Mouse (Mus musculus) hindbrain, embryonic 15.5 days (tissue): ENCODE results near the gene Fancd2os. TPM values are rescaled to one million over a fixed set of nuclear protein-coding genes. Genes with fewer than 3 reads are reported as not detected.

Experiments used
- ATAC-seq: fragments of 200-750 bp; cut with Nextera tagmentation; 2 replicates; pipeline ENCODE4 v1.8.0; 2017; ENCODE audit warnings: low read depth, moderate number of reproducible peaks, moderate TSS enrichment; ENCODE audit not compliant: low FRiP score
- H3K27ac ChIP-seq: fragments of 300-500 bp; sonication (generic); replicated peaks from 2 replicates; pipeline ENCODE4 v1.5.1; 2015; ENCODE audit warnings: mild to moderate bottlenecking, inconsistent platforms
- H3K27me3 ChIP-seq: fragments of 300-500 bp; sonication (generic); 2 replicates; pipeline ENCODE4 v1.6.1; 2015; ENCODE audit warnings: control low read depth, inconsistent platforms
- H3K36me3 ChIP-seq: fragments of 300-500 bp; sonication (generic); 2 replicates; pipeline ENCODE4 v1.6.1; 2015; ENCODE audit warnings: control low read depth, inconsistent platforms
- H3K4me1 ChIP-seq: fragments of 300-500 bp; sonication (generic); replicated peaks from 2 replicates; pipeline ENCODE4 v1.6.1; 2015; ENCODE audit warnings: control low read depth, inconsistent platforms
- H3K4me2 ChIP-seq: fragments of 300-500 bp; sonication (generic); 2 replicates; pipeline ENCODE4 v1.6.1; 2015; ENCODE audit warnings: moderate library complexity, mild to moderate bottlenecking, inconsistent platforms
- H3K4me3 ChIP-seq: fragments of 300-500 bp; sonication (generic); 2 replicates; pipeline ENCODE4 v1.5.1; 2015; ENCODE audit warnings: mild to moderate bottlenecking, inconsistent platforms
- H3K9ac ChIP-seq: fragments of 300-500 bp; sonication (generic); 2 replicates; pipeline ENCODE4 v1.6.1; 2015; ENCODE audit warnings: inconsistent platforms
- H3K9me3 ChIP-seq: fragments of 300-500 bp; sonication (generic); 2 replicates; pipeline ENCODE4 v1.6.1; 2016; ENCODE audit warnings: control low read depth, inconsistent platforms
- WGBS: fragments of 180-500 bp; shearing (Covaris S2); methylation state at CpG from one replicate; pipeline ENCODE4 v1.1.7; 2015; 5-methylcytosine and 5-hydroxymethylcytosine counted together
- polyA plus RNA-seq: library from polyadenylated mRNA; unstranded; fragments of >200 nt; fragmentation: Nextera tagmentation; extraction: Ambion mirVana; gene quantifications from 2 replicates; pipeline ENCODE4 v1.2.1, GENCODE M21; 2015

Gene Fancd2os
- polyA plus RNA-seq, 1 experiment from 2014 or later, result not detected

DNA sequence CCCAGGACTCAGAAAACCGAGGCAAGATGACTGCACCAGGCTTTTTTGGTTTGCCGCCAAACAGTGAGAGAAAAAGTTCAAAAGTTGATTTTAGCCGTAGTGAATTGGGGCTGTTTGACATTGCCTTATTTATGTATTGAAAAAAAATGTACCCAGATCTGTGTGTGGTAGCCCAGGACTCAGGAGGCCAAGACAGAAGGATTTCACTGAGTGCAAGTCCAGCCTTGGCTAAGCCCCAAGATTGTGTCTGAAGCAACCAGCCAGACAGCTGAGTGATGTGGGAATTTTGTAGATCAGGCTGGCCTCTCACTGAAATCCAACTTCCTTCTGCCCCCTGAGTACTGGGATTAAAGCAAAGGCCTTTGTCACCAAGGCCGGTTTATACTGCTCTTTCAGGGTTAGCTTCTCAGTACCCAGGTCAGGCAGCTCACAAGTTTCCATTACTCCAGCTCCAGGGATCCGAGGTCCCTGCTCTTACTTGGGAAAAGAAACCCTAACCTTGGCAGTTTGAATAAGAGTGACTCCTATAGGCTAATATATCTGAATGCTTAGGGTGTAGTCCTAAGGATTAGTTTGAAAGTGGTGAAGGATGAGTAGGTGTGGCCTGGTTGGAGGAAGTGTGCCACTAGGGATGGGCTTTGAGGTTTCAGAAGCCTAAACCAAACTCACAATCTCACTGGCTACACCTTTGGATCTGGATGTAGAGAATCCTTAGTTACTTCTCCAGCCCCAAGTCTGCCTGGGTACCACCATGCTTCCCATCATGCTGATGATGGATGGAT is 24.7 kb upstream of the Fancd2os start:
- Histone ChIP-seq H3K4me2 (peak overlapping the region; percentile 59), H3K27me3 (no peaks in the 10 kb centered on the region), H3K9me3 (no peaks in the 10 kb centered on the region), H3K9ac (peak overlapping the region; percentile 71; the same call in 1 of the 2 replicates), H3K4me1 (peaks cover 19% of the 10 kb centered on the region), H3K36me3 (peaks cover 20% of the 10 kb centered on the region), H3K27ac (peak overlapping the region; percentile 86), H3K4me3 (peak overlapping the region; percentile 70)
- no peak for ATAC-seq
- 40% methylated on average over 5 of the region's 5 CpGs for WGBS

DNA sequence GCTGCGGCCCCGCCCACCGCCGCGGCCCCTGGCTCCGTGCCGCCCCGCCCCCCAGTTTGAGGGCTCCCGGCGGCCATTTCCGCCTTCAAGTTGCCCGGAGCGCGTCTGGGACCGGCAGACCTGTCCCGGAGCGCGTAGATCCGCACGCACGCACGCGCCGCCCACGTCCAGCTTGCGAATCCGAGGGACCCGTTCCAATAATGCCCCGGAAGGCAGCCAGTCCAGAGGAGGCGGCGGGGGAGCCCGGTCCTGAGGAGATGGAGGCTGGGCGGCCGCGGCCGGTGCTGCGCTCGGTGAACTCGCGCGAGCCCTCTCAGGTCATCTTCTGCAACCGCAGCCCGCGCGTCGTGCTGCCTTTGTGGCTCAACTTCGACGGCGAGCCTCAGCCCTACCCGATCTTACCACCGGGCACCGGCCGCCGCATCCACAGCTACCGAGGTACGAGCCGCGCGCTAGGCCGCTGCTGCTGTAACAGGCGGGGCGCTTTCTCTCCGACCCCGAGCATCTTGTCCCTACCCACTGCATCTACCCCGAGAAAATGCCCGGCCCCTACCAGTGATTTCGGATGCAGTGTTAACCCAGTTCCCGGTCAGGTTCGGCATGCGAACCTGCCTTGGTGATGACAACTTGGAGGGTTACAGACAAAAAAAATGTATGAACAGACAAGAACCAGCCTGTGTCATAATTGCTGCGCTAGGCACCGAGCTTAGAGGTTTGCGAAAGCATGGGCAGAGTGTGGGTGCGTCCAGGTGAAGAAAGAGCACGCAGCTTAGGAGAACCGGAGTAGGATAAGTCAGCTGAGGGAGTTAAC is 23.6 kb upstream of the Fancd2os start, which contains the start of gene Vhl:
Vhl (plus strand) TSS at position 19 of the 811 bp plus-strand sequence.
- no peaks in the 10 kb centered on the region for H3K9me3 ChIP-seq
- H3K9ac ChIP-seq, result peak within 1 kb of the TSS; percentile 71
- WGBS, result under 1% methylated on average over 73 of the region's 76 CpGs
- no peaks in the 10 kb centered on the region for H3K27me3 ChIP-seq
- peak; percentile 86 for ATAC-seq
- H3K4me1 ChIP-seq, result peaks cover 19% of the 10 kb centered on the region
- peak within 1 kb of the TSS; percentile 70 for H3K4me3 ChIP-seq
- H3K4me2 ChIP-seq, result peak within 1 kb of the TSS; percentile 59
- peaks cover 10% of the 10 kb centered on the region for H3K36me3 ChIP-seq
- peak within 1 kb of the TSS; percentile 86 for H3K27ac ChIP-seq

DNA sequence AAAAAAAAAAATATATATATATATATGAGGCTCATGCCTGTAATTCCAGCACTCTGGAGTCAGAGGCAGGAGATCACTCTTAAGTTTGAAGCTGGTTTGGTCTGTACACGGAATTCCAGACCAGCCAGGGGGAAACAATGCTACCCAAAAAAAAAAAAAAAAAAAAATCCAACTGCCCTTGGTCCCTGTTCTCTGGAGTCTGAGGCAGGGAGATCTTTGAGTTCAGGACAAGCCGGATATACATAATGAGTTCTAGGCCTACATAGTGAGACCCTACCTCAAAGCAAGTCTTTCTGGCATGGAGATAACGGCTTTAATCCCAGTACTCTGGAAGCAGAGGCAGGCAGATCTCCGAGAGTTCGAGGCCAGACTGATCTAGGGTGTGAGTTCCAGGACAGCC is 22.9 kb upstream of the Fancd2os start:
- H3K27ac ChIP-seq, result peak overlapping the region; percentile 86
- no peak overlapping the region for H3K9ac ChIP-seq
- H3K36me3 ChIP-seq, result peaks cover 8% of the 10 kb centered on the region
- peak overlapping the region; percentile 59 for H3K4me2 ChIP-seq
- no peak for ATAC-seq
- peaks cover 19% of the 10 kb centered on the region for H3K4me1 ChIP-seq
- no peaks in the 10 kb centered on the region for H3K27me3 ChIP-seq
- 71% methylated on average over 5 of the region's 5 CpGs for WGBS
- H3K9me3 ChIP-seq, result no peaks in the 10 kb centered on the region
- H3K4me3 ChIP-seq, result peak overlapping the region; percentile 70

DNA sequence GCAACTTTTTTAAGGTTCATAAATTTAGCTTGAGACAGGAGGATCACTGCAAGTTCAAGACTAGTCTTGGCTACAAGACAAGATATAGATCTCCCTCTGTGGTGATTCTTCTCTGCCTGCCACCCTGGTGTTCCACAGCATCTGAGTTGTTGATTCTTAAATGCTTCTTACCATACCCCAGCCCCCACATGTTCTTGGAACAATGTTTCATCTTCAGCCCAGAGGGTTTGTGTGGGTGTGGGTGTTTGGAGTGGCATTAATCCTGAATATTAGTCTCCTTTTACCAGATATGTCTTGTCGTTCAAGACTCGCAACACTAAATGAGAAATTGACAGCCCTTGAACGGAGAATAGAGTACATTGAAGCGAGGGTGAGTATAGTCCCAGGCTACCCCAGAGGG is 15.0 kb upstream of the Fancd2os start:
- ATAC-seq, result no peak
- Histone ChIP-seq H3K9me3 (no peaks in the 10 kb centered on the region), H3K4me2 (no peak overlapping the region), H3K4me1 (no peaks in the 10 kb centered on the region), H3K9ac (no peak overlapping the region), H3K27ac (no peak overlapping the region), H3K27me3 (no peaks in the 10 kb centered on the region), H3K36me3 (peaks cover 42% of the 10 kb centered on the region), H3K4me3 (no peak overlapping the region)
- 97% methylated on average over 4 of the region's 4 CpGs for WGBS

DNA sequence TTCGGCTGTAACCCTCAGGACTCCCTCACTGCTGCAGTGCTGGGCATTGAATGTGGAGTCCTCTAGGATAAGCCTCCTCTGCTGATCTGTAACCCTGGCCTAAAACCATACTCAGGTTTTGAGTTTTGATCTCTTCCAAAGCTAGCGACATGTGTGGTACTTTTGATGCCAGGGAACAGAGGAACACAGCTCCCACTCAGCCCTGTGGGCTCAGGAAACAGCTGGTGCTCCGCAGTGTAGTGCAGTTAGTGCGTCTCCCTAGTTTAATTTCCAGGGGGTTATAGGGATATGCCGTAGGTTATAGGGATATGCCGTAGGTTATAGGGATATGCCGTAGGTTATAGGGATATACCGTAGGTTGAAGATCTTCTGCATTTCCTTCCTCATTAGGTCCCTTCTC is 14.5 kb upstream of the Fancd2os start:
- Histone ChIP-seq H3K9ac (no peak overlapping the region), H3K4me3 (no peak overlapping the region), H3K27ac (no peak overlapping the region), H3K36me3 (peaks cover 46% of the 10 kb centered on the region), H3K4me2 (no peak overlapping the region), H3K9me3 (no peaks in the 10 kb centered on the region), H3K27me3 (no peaks in the 10 kb centered on the region), H3K4me1 (no peaks in the 10 kb centered on the region)
- no peak for ATAC-seq
- WGBS, result 95% methylated on average over 8 of the region's 8 CpGs

DNA sequence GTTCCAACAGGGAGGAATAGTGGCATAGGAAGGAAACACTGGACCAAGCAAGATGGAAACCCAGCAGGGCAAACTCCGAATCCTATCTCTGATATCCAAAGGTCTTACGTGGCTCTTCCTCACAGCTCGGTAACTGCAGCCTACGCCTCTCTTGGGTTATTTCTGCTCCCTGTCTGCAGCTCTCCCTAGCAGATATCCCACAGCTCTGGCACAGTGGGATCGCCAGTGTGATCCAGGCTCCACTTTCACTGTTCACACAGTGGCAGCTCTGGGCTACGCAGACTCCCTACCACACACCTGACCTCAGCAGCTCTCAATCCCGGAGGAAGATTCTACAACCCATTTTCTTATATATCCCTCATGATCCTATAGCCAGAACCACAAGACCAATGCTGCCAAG is 13.6 kb upstream of the Fancd2os start:
- 98% methylated on average over 7 of the region's 7 CpGs for WGBS

DNA sequence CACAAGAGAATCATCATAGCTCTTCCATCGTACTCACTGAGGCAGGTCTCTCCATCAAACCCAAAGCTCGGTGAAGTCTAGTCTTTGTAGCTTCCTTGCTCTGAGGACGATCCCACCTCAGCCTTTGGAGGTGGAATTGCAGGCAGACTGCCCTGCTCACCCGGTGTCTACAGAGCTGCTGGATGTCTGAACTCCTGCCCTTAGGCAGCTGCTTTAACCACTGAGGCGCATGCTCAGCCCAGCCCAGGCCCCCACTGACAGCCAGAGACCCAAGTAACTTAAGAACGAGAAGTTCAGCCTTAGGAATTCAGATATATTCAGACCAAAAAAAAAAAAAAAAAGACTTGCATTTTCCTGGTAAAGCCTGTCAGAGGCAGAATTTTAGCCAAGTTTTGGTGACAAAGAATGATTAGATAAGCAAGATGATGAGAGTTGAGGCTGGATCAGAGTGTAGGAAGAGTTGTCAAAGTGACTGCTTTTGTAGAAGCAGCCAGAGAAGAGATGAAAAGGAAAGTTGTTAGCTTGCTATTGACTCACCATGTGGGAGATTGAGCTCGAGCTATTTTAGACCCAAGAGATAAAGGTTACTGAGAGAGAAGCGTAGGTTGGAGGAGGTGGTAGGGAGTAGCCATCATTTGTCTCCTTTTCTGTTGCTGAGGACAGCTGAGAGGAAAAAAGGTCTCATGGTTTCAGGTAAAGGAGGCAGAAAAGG is 11.9 kb upstream of the Fancd2os start:
- Histone ChIP-seq H3K9me3 (no peaks in the 10 kb centered on the region), H3K4me1 (no peaks in the 10 kb centered on the region), H3K27ac (no peak overlapping the region), H3K4me3 (no peak overlapping the region), H3K9ac (no peak overlapping the region), H3K27me3 (no peaks in the 10 kb centered on the region), H3K36me3 (peaks cover 41% of the 10 kb centered on the region), H3K4me2 (no peak overlapping the region)
- 90% methylated on average over 8 of the region's 8 CpGs for WGBS
- no peak for ATAC-seq

More for the DNA sequence above, 13.6 kb upstream of the Fancd2os start:
- no peak overlapping the region for H3K4me3 ChIP-seq
- H3K4me1 ChIP-seq, result no peaks in the 10 kb centered on the region
- H3K4me2 ChIP-seq, result no peak overlapping the region
- no peaks in the 10 kb centered on the region for H3K9me3 ChIP-seq
- no peaks in the 10 kb centered on the region for H3K27me3 ChIP-seq
- H3K36me3 ChIP-seq, result peaks cover 46% of the 10 kb centered on the region
- H3K27ac ChIP-seq, result no peak overlapping the region
- ATAC-seq, result no peak
- no peak overlapping the region for H3K9ac ChIP-seq

DNA sequence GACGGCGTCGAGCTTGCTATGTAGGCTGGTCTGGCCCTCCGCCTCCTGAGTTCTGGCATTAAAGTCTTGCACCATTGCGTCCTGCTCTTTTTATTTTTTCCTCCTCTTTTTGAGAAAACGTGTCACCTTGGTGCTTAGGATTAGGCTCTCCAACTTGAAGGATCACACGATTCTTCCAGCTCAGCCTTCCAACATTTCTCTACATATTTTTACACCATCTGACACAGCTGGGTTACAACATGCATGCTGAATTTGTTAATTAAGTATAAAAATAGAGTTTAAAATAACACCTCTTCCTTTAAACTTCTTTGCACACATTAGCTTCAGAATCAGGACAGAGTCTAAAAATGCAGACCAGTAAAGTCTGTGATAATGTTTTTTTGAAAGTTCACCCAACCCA is 8.8 kb upstream of the Fancd2os start:
- Histone ChIP-seq H3K27ac (no peak overlapping the region), H3K9ac (no peak overlapping the region), H3K4me1 (peaks cover 20% of the 10 kb centered on the region), H3K9me3 (no peaks in the 10 kb centered on the region), H3K36me3 (peaks cover 14% of the 10 kb centered on the region; the same call in 1 of the 2 replicates), H3K27me3 (no peaks in the 10 kb centered on the region), H3K4me2 (no peak overlapping the region), H3K4me3 (no peak overlapping the region)
- WGBS, result 96% methylated on average over 7 of the region's 7 CpGs
- no peak for ATAC-seq

DNA sequence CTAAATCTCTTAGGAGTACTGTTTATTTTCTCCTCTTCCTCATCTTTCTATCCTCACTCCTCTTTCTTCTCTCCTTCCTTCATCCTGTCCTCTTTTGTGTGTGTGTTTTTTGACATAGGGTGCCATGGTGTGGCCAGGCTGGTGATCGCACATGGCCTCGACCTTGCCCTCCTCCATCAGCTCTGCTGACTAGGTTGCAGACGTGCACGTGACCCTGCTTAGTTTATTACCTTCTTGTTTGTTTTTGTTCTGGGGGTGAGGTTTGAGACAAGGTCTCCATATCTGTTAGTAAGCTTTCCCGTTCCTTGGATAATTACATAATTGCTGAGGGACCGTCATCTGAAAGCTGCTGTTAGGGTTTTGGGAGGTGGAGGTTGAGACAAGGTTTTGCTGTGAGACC is 8.4 kb upstream of the Fancd2os start:
- no peak for ATAC-seq
- no peak overlapping the region for H3K4me2 ChIP-seq
- H3K4me3 ChIP-seq, result no peak overlapping the region
- peaks cover 23% of the 10 kb centered on the region for H3K4me1 ChIP-seq
- H3K9ac ChIP-seq, result no peak overlapping the region
- WGBS, result 94% methylated on average over 6 of the region's 6 CpGs
- H3K36me3 ChIP-seq, result peaks cover 10% of the 10 kb centered on the region; the same call in 1 of the 2 replicates
- no peaks in the 10 kb centered on the region for H3K27me3 ChIP-seq
- H3K9me3 ChIP-seq, result no peaks in the 10 kb centered on the region
- H3K27ac ChIP-seq, result no peak overlapping the region

DNA sequence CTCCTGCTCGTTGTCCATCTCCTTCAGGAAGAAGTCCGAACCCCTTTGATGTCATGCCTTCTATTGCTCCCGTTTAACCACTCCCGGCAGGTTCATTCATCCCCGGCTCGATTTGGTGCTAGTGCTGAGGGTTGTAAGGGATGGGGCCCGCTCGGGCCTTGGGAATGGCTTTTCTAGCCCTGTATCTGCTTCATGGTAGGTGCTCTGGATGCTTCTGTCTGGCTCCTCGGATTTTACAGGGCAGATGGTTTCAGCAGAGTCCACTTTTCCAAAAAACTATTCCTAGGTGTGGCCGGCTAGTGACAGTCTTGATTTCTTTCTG is 4.7 kb upstream of the Fancd2os start:
- Histone ChIP-seq H3K4me2 (peak overlapping the region; percentile 69), H3K27ac (peak overlapping the region; percentile 85), H3K9me3 (no peaks in the 10 kb centered on the region), H3K4me1 (peaks cover 26% of the 10 kb centered on the region), H3K4me3 (peak overlapping the region; percentile 90), H3K36me3 (0 out of 2 replicates have a peak, but pooled peaks cover under 1% of the 10 kb centered on the region), H3K9ac (peak overlapping the region; percentile 82), H3K27me3 (no peaks in the 10 kb centered on the region)
- ATAC-seq, result peak; percentile 31; the same call in 1 of the 2 replicates
- WGBS, result 6% methylated on average over 10 of the region's 10 CpGs

DNA sequence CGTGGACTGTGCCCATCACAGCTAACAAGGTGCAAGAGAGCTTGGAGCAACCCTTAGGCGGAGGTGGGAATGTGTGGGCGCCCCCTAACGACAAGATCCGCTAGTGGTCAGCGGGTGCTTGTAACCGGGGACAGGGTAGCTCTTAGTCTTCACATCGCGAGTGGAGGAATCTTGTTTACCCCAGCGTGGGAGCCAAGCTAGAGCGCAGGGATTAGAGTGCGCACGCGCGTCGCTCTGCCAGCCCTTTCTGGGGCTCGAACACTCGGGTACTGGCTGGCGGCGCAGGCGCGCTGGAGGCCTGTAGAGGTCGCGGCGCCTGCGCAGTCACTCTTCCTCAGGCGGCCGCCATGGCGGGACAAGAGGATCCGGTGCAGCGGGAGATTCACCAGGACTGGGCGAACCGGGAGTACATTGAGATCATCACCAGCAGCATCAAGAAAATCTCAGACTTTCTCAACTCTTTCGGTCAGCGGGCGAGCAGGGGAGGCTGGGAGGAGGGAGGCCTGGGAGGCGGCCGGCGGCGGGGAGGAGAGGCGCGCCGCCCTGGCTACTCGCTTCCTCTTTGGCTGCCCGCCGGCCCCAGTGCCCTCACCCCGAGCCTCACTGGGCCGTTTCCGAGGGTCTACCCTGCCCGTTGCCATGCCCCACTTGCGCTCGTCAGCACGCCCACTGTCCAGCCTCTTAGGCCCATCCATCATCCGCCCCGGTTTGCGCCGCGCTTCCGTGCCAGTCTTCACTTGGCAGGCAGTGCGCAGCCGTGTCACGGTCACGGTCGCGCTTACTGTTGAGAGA is 4.1 kb upstream of the Fancd2os start, which contains the start of gene Brk1:
Brk1 (plus strand) TSS at position 341 of the 792 bp plus-strand sequence.
- no peaks in the 10 kb centered on the region for H3K27me3 ChIP-seq
- H3K4me3 ChIP-seq, result peak within 1 kb of the TSS; percentile 90
- 0% methylated on average over 62 of the region's 65 CpGs for WGBS
- H3K4me1 ChIP-seq, result peaks cover 26% of the 10 kb centered on the region
- no peaks in the 10 kb centered on the region for H3K9me3 ChIP-seq
- H3K27ac ChIP-seq, result peak within 1 kb of the TSS; percentile 85
- peak; percentile 96 for ATAC-seq
- H3K9ac ChIP-seq, result peak within 1 kb of the TSS; percentile 82
- H3K4me2 ChIP-seq, result peak within 1 kb of the TSS; percentile 69
- no peaks in the 10 kb centered on the region for H3K36me3 ChIP-seq
